Mouse (Mus musculus): ENCODE data around the gene Gstm1. TPM values are rescaled to one million over a fixed set of nuclear protein-coding genes. Genes with fewer than 3 reads are reported as not detected.
A peak's percentile ranks its signal among the peaks of the same experiment; 100 is the strongest.

The Gstm1 gene
- total and polyA plus RNA-seq, 3 experiments: 0.31 to 6.7 TPM; not detected in 1

GRCm38 (mm10) chr3:107982726-107983125 lies 35.0 kb downstream of the Gstm1 start:
- H3K27ac ChIP-seq (ENCODE audit: control insufficient read depth, low read depth, low read length): no peak overlapping the region

GRCm38 (mm10) chr3:107981261-107981660 lies 36.5 kb downstream of the Gstm1 start:
- Histone ChIP-seq H3K79me2 (ENCODE audit: control insufficient read depth, insufficient read depth, low read length, poor library complexity) (no peaks in the 10 kb centered on the region), H3K36me3 (ENCODE audit: control insufficient read depth in 1 of 2, insufficient read depth in 2 of 2, low read length in 2 of 2) (no peaks in the 10 kb centered on the region), H3K27me3 (ENCODE audit: control insufficient read depth in 1 of 2, insufficient read depth in 2 of 2, low read length in 2 of 2) (peaks cover 7 to 13% of the 10 kb centered on the region in 2 experiments; a peak in 3 of 4 replicates), H3K4me3 (ENCODE audit: control insufficient read depth in 1 of 2, insufficient read depth in 1 of 2, low read depth in 2 of 2, low read length in 2 of 2) (no peak overlapping the region), H3K4me1 (ENCODE audit: control insufficient read depth in 1 of 2, insufficient read depth in 2 of 2, low read length in 2 of 2) (no peaks in the 10 kb centered on the region), H3K27ac (ENCODE audit: control insufficient read depth, low read depth, low read length) (no peak overlapping the region), H3K9ac (ENCODE audit: control insufficient read depth, low read depth, low read length, poor library complexity, severe bottlenecking) (no peak overlapping the region), H3K9me3 (replicated peaks; ENCODE audit: insufficient read depth, low read length) (no peaks in the 10 kb centered on the region)
- no peak for DNase-seq (ENCODE audit: low read depth, low spot score)
- TF ChIP-seq ZNF384 (IDR thresholded peaks at IDR 0.05; ENCODE audit: low read depth, low read length) (no peak), POLR2A (IDR thresholded peaks at IDR 0.05; ENCODE audit: control insufficient read depth in 1 of 2, insufficient read depth in 1 of 2, low read depth in 1 of 2, low read length in 2 of 2, poor library complexity in 1 of 2) (no peak), ZMIZ1 (IDR thresholded peaks at IDR 0.05; ENCODE audit: low read depth, low read length) (no peak), CTCF (IDR thresholded peaks at IDR 0.05 in 2 of 3, conservative IDR thresholded peaks at IDR 0.05 in 1 of 3; ENCODE audit: control insufficient read depth in 1 of 3, insufficient read depth in 1 of 3, low read depth in 2 of 3, low read length in 3 of 3, poor library complexity in 1 of 3, severe bottlenecking in 1 of 3) (0 out of 6 replicates have a peak, but pooled peaks of 1 of the 3 experiments have one; percentile 5)

More at GRCm38 (mm10) chr3:107982726-107983125, 35.0 kb downstream of the Gstm1 start:
- Histone ChIP-seq H3K36me3 (ENCODE audit: control insufficient read depth in 1 of 2, insufficient read depth in 2 of 2, low read length in 2 of 2) (no peaks in the 10 kb centered on the region), H3K27me3 (ENCODE audit: control insufficient read depth in 1 of 2, insufficient read depth in 2 of 2, low read length in 2 of 2) (peaks cover 7 to 13% of the 10 kb centered on the region in 2 experiments; a peak in 3 of 4 replicates), H3K79me2 (ENCODE audit: control insufficient read depth, insufficient read depth, low read length, poor library complexity) (no peaks in the 10 kb centered on the region), H3K4me3 (ENCODE audit: control insufficient read depth in 1 of 2, insufficient read depth in 1 of 2, low read depth in 2 of 2, low read length in 2 of 2) (no peak overlapping the region), H3K9me3 (replicated peaks; ENCODE audit: insufficient read depth, low read length) (no peaks in the 10 kb centered on the region), H3K4me1 (ENCODE audit: control insufficient read depth in 1 of 2, insufficient read depth in 2 of 2, low read length in 2 of 2) (no peaks in the 10 kb centered on the region), H3K9ac (ENCODE audit: control insufficient read depth, low read depth, low read length, poor library complexity, severe bottlenecking) (no peak overlapping the region)
- no peak for DNase-seq (ENCODE audit: low read depth, low spot score)
- TF ChIP-seq E2F4 (IDR thresholded peaks at IDR 0.05; ENCODE audit: borderline replicate concordance, low read depth, low read length) (no peak), CHD2 (IDR thresholded peaks at IDR 0.05; ENCODE audit: low read length) (no peak), MAFK (IDR thresholded peaks at IDR 0.05; ENCODE audit: borderline replicate concordance, low read depth, low read length) (no peak), HCFC1 (IDR thresholded peaks at IDR 0.05; ENCODE audit: low read depth, low read length) (no peak), NELFE (IDR thresholded peaks at IDR 0.05; ENCODE audit: low read depth, low read length) (no peak), TBP (IDR thresholded peaks at IDR 0.05; ENCODE audit: low read depth, low read length) (no peak), NRF1 (IDR thresholded peaks at IDR 0.05; ENCODE audit: insufficient read depth, low read depth, low read length, poor library complexity, severe bottlenecking) (no peak), ETS1 (IDR thresholded peaks at IDR 0.05; ENCODE audit: low read depth, low read length) (no peak), ZMIZ1 (IDR thresholded peaks at IDR 0.05; ENCODE audit: low read depth, low read length) (no peak), MYC (IDR thresholded peaks at IDR 0.05; ENCODE audit: low read depth, low read length) (no peak), ZKSCAN1 (IDR thresholded peaks at IDR 0.05; ENCODE audit: low read depth, low read length) (no peak), UBTF (IDR thresholded peaks at IDR 0.05; ENCODE audit: borderline replicate concordance, insufficient read depth, low read depth, low read length) (no peak), SMC3 (IDR thresholded peaks at IDR 0.05; ENCODE audit: low read depth, low read length) (no peak), JUND (IDR thresholded peaks at IDR 0.05; ENCODE audit: low read depth, low read length) (no peak), POLR2AphosphoS2 (IDR thresholded peaks at IDR 0.05; ENCODE audit: low read length) (no peak)

All from MEL (cell line).